Mouse (Mus musculus) testis, postnatal 14 days (tissue): ENCODE data around the gene Ugt1a10.
"Not testable (repeated sequence)": the region's sequence is repeated elsewhere in the genome, so short reads cannot be mapped to it uniquely, and the experiment has no call there.

Experiments used
- DNase-seq: peaks from one replicate; pipeline ENCODE4 v3.0.0; 2021; ENCODE audit warnings: low spot score

Gene Ugt1a10

GRCm38 (mm10) chr1:88094941-88095492, 39.8 kb downstream of the Ugt1a10 start, which contains the start of gene Ugt1a7c:
Gene Ugt1a7c (plus strand): TSS chr1:88095062.
- DNase-seq, result no peak

- DNase-seq, result not testable (repeated sequence)
Measured at GRCm38 (mm10) chr1:88098546-88098945, 43.4 kb downstream of the Ugt1a10 start.

GRCm38 (mm10) chr1:88099691-88100090, 44.5 kb downstream of the Ugt1a10 start:
- DNase-seq, result not testable (repeated sequence)

- DNase-seq, result not testable (repeated sequence)
Measured at GRCm38 (mm10) chr1:88103019-88103418, 47.8 kb downstream of the Ugt1a10 start, which contains the start of gene Ugt1a6b. Gene Ugt1a6b (plus strand): TSS chr1:88103252.

GRCm38 (mm10) chr1:88103697-88104468, 48.7 kb downstream of the Ugt1a10 start:
- DNase-seq, result not testable (repeated sequence)

- DNase-seq, result no peak
Measured at GRCm38 (mm10) chr1:88104667-88105430, 49.7 kb downstream of the Ugt1a10 start.

GRCm38 (mm10) chr1:88105656-88106055, 50.5 kb downstream of the Ugt1a10 start:
- no peak for DNase-seq

GRCm38 (mm10) chr1:88109027-88109557, 53.9 kb downstream of the Ugt1a10 start:
- DNase-seq, result not testable (repeated sequence)

GRCm38 (mm10) chr1:88109604-88110003, 54.4 kb downstream of the Ugt1a10 start:
- DNase-seq, result not testable (repeated sequence)

GRCm38 (mm10) chr1:88112769-88113168, 57.6 kb downstream of the Ugt1a10 start:
- DNase-seq, result not testable (repeated sequence)

- not testable (repeated sequence) for DNase-seq
Measured at GRCm38 (mm10) chr1:88120550-88120949, 65.4 kb downstream of the Ugt1a10 start.

- not testable (repeated sequence) for DNase-seq
Measured at GRCm38 (mm10) chr1:88121521-88121920, 66.3 kb downstream of the Ugt1a10 start.

GRCm38 (mm10) chr1:88125827-88126360, 70.7 kb downstream of the Ugt1a10 start:
- not testable (repeated sequence) for DNase-seq

- not testable (repeated sequence) for DNase-seq
Measured at GRCm38 (mm10) chr1:88129091-88129490, 73.9 kb downstream of the Ugt1a10 start.

GRCm38 (mm10) chr1:88130223-88130622, 75.0 kb downstream of the Ugt1a10 start:
- not testable (repeated sequence) for DNase-seq

GRCm38 (mm10) chr1:88133908-88134456, 78.8 kb downstream of the Ugt1a10 start:
- no peak for DNase-seq

- DNase-seq, result peak; percentile 27
Measured at GRCm38 (mm10) chr1:88134457-88135011, 79.3 kb downstream of the Ugt1a10 start, which contains the start of gene Ugt1a6a. Gene Ugt1a6a (plus strand): TSS chr1:88134809.

GRCm38 (mm10) chr1:88135229-88135904, 80.2 kb downstream of the Ugt1a10 start:
- DNase-seq, result not testable (repeated sequence)

GRCm38 (mm10) chr1:88136646-88137045, 81.5 kb downstream of the Ugt1a10 start:
- peak; percentile 16 for DNase-seq

- DNase-seq, result no peak
Measured at GRCm38 (mm10) chr1:88137264-88137663, 82.1 kb downstream of the Ugt1a10 start.

- no peak for DNase-seq
Measured at GRCm38 (mm10) chr1:88138145-88138544, 83.0 kb downstream of the Ugt1a10 start.
